ENCODE assay signal across 10 mouse cellular contexts in the genomic region with DNA sequence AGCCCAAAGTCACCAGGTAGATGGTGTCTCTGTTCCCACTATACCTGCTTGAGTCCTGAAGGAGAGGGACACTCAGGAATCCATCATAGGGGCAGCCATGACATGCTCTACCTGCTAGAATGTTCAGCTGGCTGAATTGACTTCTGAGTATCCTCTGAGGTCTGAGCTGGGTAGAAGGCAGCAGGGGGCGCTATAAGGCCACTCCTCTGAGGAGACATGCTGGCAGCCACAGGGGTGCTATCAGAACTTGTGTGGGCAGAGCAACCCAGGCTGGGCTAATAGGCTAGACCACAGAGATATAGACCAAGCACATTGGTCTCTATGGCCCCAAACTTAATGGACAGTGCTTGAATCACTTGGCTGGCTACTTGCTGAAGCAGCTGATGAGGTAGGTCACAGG. TPM values are rescaled to one million over a fixed set of nuclear protein-coding genes. Genes with fewer than 3 reads are reported as not detected.
DNase-seq lines count a peak whose midpoint lies in the region; ATAC-seq and TF ChIP-seq lines count a peak whose summit lies in the region.
"Had no signal": no experiment of that assay in that cellular context is flagged by ENCODE, and none has a peak within 500 bp of the region (broad histone marks: within the 10 kb centered on the region; RNA-seq: fewer than 3 reads in every experiment).

No protein-coding gene starts in this region.

- WGBS in lung, postnatal 0 days = 0% methylated on average over 1 of the region's 1 CpGs
- WGBS in lung, adult 2 months = 19% methylated on average over 1 of the region's 1 CpGs
- WGBS in midbrain, postnatal 0 days = 11% methylated on average over 1 of the region's 1 CpGs

- H3K27ac ChIP-seq in lung, postnatal 0 days (ENCODE audit: low read length) = no peak overlapping the region
- H3K27ac ChIP-seq in midbrain, postnatal 0 days (ENCODE audit: low read depth, low read length) = no peak overlapping the region
- H3K27ac ChIP-seq: kidney, embryonic 15.5 days had no signal

- no peak for ATAC-seq in lung, postnatal 0 days
- ATAC-seq in midbrain, postnatal 0 days (ENCODE audit: low FRiP score) = no peak

- TF ChIP-seq EP300 in lung, postnatal 0 days (IDR thresholded peaks at IDR 0.05) = no peak

- no peaks in the 10 kb centered on the region for H3K27me3 ChIP-seq in lung, postnatal 0 days (replicated peaks; ENCODE audit: insufficient read depth, low read length)
- H3K27me3 ChIP-seq in midbrain, postnatal 0 days (ENCODE audit: insufficient read depth, low read length) = no peaks in the 10 kb centered on the region
- H3K27me3 ChIP-seq: kidney, embryonic 15.5 days had no signal

- intact Hi-C loops in left cerebral cortex, postnatal 25 days (cut with DNase I) = no loop called here

- no peak overlapping the region for H3K4me3 ChIP-seq in lung, postnatal 0 days (ENCODE audit: low read depth, low read length)
- H3K4me3 ChIP-seq in lung, adult 2 months (replicated peaks; ENCODE audit: extremely low read depth, low read depth, low read length) = no peak overlapping the region
- no peak overlapping the region for H3K4me3 ChIP-seq in midbrain, postnatal 0 days (ENCODE audit: low read depth, low read length)
- H3K4me3 ChIP-seq: kidney, embryonic 15.5 days; megakaryocyte, embryonic 14.5 days had no signal

- no peaks in the 10 kb centered on the region for H3K4me1 ChIP-seq in lung, postnatal 0 days (ENCODE audit: insufficient read depth, low read depth, low read length)
- H3K4me1 ChIP-seq in lung, adult 2 months (ENCODE audit: control insufficient read depth, insufficient read depth, low read length) = no peaks in the 10 kb centered on the region
- no peaks in the 10 kb centered on the region; the same call in 1 of the 2 replicates for H3K4me1 ChIP-seq in midbrain, postnatal 0 days (ENCODE audit: insufficient read depth, low read length)

- H3K4me2 ChIP-seq in lung, postnatal 0 days (replicated peaks; ENCODE audit: low read depth, low read length) = no peak overlapping the region
- no peak overlapping the region for H3K4me2 ChIP-seq in midbrain, postnatal 0 days (ENCODE audit: low read depth, low read length, poor library complexity, severe bottlenecking)
- H3K4me2 ChIP-seq: kidney, embryonic 15.5 days had no signal

- no peak overlapping the region for H3K9ac ChIP-seq in lung, postnatal 0 days (replicated peaks; ENCODE audit: low read depth)
- H3K9ac ChIP-seq in midbrain, postnatal 0 days (replicated peaks; ENCODE audit: low read length, poor library complexity, severe bottlenecking) = no peak overlapping the region
- H3K9ac ChIP-seq: kidney, embryonic 15.5 days had no signal

- no peaks in the 10 kb centered on the region for H3K9me3 ChIP-seq in lung, postnatal 0 days (ENCODE audit: low read length)
- no peaks in the 10 kb centered on the region for H3K9me3 ChIP-seq in midbrain, postnatal 0 days (ENCODE audit: low read length)
- H3K9me3 ChIP-seq: kidney, embryonic 15.5 days had no signal

- peak; percentile 48 for TF ChIP-seq CTCF in lung, postnatal 0 days (IDR thresholded peaks at IDR 0.05)
- no peak; the same call in 1 of the 2 replicates for TF ChIP-seq CTCF in lung, adult 2 months (IDR thresholded peaks at IDR 0.05; ENCODE audit: insufficient read depth, low read length)
- no peak for TF ChIP-seq CTCF in midbrain, postnatal 0 days (IDR thresholded peaks at IDR 0.05)

- TF ChIP-seq POLR2A in lung, adult 2 months (IDR thresholded peaks at IDR 0.05; ENCODE audit: borderline replicate concordance, extremely low read depth, low read depth, low read length) = no peak

- no peak for DNase-seq in lung, postnatal 0 days (ENCODE audit: low spot score)
- no peak for DNase-seq in lung, adult 2 months
- DNase-seq in adrenal gland, adult 2 months = peak; percentile 31
- DNase-seq in cerebellum, postnatal 25 days = peak; percentile 57 to 71
- peak; percentile 56 for DNase-seq in testis, postnatal 10 days (ENCODE audit: low spot score)
- DNase-seq in midbrain, postnatal 0 days (ENCODE audit: low spot score) = no peak
- DNase-seq in MN1 (ENCODE audit: low spot score) = no peak
- no peak for DNase-seq in left cerebral cortex, postnatal 25 days (ENCODE audit: low spot score in 2 of 2)

- H3K36me3 ChIP-seq in lung, postnatal 0 days (ENCODE audit: insufficient read depth, low read length) = no peaks in the 10 kb centered on the region
- no peaks in the 10 kb centered on the region for H3K36me3 ChIP-seq in midbrain, postnatal 0 days (ENCODE audit: insufficient read depth, low read length)
- H3K36me3 ChIP-seq: kidney, embryonic 15.5 days had no signal

RNA-seq across cellular contexts. Expression of gene Syt2, which starts 27.8 kb away (rescaled TPM):
- 0.14 TPM in 2 replicates for polyA plus RNA-seq in lung, postnatal 0 days (2015; fragmentation: Nextera tagmentation; extraction: Ambion mirVana)
- 0.05 and 0.14 TPM in 2 replicates for polyA plus RNA-seq in lung, adult 2 months (2012; rRNA removed)
- under 1 TPM; 0.06 to 0.17 TPM for total RNA-seq in adrenal gland, adult 2 months (2021)
- polyA plus RNA-seq in adrenal gland, adult 2 months (2012; rRNA removed) = 0.01 and 0.55 TPM in 2 replicates
- total RNA-seq in midbrain, postnatal 0 days (2014; rRNA removed) = 18.9 and 19.0 TPM in 2 replicates
- polyA plus RNA-seq in midbrain, postnatal 0 days (2015; fragmentation: Nextera tagmentation; extraction: Ambion mirVana) = 6.2 and 6.8 TPM in 2 replicates
- total RNA-seq in left cerebral cortex, postnatal 25 days (2021) = 10 to 100 TPM; 42.8 to 49.3 TPM

Comparison
In these comparisons a context has a peak if more than half of its experiments do, and no peak if none do; other contexts are left out.
1. DNase-seq: peak in adrenal gland, adult 2 months (single experiment), cerebellum, postnatal 25 days (2 of 2) and testis, postnatal 10 days (single experiment); none in lung, postnatal 0 days (single experiment), lung, adult 2 months (single experiment), midbrain, postnatal 0 days (single experiment), MN1 (single experiment) and left cerebral cortex, postnatal 25 days (0 of 2).